Mouse (Mus musculus) right cerebral cortex, postnatal 36 days (tissue): ENCODE data around the gene Slbp.

Experiments
- DNase-seq, 2 experiments: peaks; one replicate each; pipeline ENCODE4 v3.0.0; 2022; ENCODE audit warnings: low spot score in 2 of 2, mixed read lengths in 1 of 2

The Slbp gene

GRCm38 (mm10) chr5:33681611-33682388, 29.4 kb upstream of the Slbp start:
- no peak for DNase-seq

GRCm38 (mm10) chr5:33681044-33681443, 28.7 kb upstream of the Slbp start:
- no peak for DNase-seq

- no peak for DNase-seq
These were observed 25.9 kb upstream of the Slbp start for GRCm38 (mm10) chr5:33678244-33678643.

- DNase-seq: peak in 1 of 2 experiments; percentile 32
These were observed 23.6 kb upstream of the Slbp start for GRCm38 (mm10) chr5:33675964-33676363.

GRCm38 (mm10) chr5:33674439-33674838, 22.1 kb upstream of the Slbp start:
- peak; percentile 42 to 43 for DNase-seq

GRCm38 (mm10) chr5:33671659-33672058, 19.3 kb upstream of the Slbp start:
- DNase-seq: no peak

- DNase-seq: no peak
These were observed 15.8 kb upstream of the Slbp start for GRCm38 (mm10) chr5:33668223-33668622.

GRCm38 (mm10) chr5:33658664-33659050, 6.3 kb upstream of the Slbp start:
- no peak for DNase-seq

GRCm38 (mm10) chr5:33657787-33658663, 5.7 kb upstream of the Slbp start, which contains the start of the genes Tacc3 and Tmem129:
Gene Tacc3, plus strand, starts transcription at chr5:33658128.
Gene Tmem129, minus strand, starts transcription at chr5:33658416.
- peak; percentile 99 for DNase-seq

- DNase-seq: no peak
These were observed 4.9 kb upstream of the Slbp start for GRCm38 (mm10) chr5:33657251-33657786.

GRCm38 (mm10) chr5:33656739-33657138, 4.4 kb upstream of the Slbp start:
- no peak for DNase-seq

- no peak for DNase-seq
These were observed 3.0 kb upstream of the Slbp start for GRCm38 (mm10) chr5:33655251-33655840.

- DNase-seq: no peak
These were observed 2.0 kb upstream of the Slbp start for GRCm38 (mm10) chr5:33654424-33654823.

GRCm38 (mm10) chr5:33652783-33653173, 404 bp upstream of the Slbp start:
- DNase-seq: no peak

- DNase-seq: no peak
These were observed 843 bp downstream of the Slbp start for GRCm38 (mm10) chr5:33651541-33651920.

GRCm38 (mm10) chr5:33651017-33651416, 1.4 kb downstream of the Slbp start:
- no peak for DNase-seq

- DNase-seq: peak in 1 of 2 experiments; percentile 30
These were observed 11.7 kb downstream of the Slbp start for GRCm38 (mm10) chr5:33640652-33641051.

GRCm38 (mm10) chr5:33638826-33639225, 13.5 kb downstream of the Slbp start:
- no peak for DNase-seq

- DNase-seq: no peak
These were observed 14.6 kb downstream of the Slbp start for GRCm38 (mm10) chr5:33637606-33638350.

- no peak for DNase-seq
These were observed 17.0 kb downstream of the Slbp start for GRCm38 (mm10) chr5:33635361-33635760.

- no peak for DNase-seq
These were observed 19.8 kb downstream of the Slbp start for GRCm38 (mm10) chr5:33632526-33632925.
